Mouse (Mus musculus) liver, embryonic 18 days (tissue): Measurements from ENCODE around the gene Bcl2a1c. TPM values are rescaled to one million over a fixed set of nuclear protein-coding genes. Genes with fewer than 3 reads are reported as not detected.

ENCODE experiments used
- polyA plus RNA-seq: library from polyadenylated mRNA; depleted of rRNA; stranded (reverse); fragments of >200 nt; gene quantifications from 2 replicates; pipeline ENCODE4 v1.2.3, GENCODE M21; 2012; rRNA removed

Bcl2a1c gene
- not detected in 2 replicates for polyA plus RNA-seq

DNA sequence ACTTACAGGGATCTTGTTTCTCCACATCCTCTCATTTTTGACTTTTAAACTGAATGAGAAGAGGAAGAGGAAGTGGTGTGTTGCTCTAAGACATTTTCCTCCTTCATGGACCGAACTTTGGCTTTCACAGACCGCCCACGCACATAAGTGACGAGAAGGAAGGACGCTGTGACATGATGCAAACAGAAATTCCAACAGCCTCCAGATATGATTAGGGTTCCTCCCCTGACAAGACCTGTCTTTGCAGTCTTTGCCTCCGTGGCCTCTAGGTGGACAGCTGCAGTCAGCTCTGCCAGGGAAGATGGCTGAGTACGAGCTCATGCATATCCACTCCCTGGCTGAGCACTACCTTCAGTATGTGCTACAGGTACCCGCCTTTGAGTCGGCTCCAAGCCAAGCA lies at the start of gene Bcl2a1c:
Gene Bcl2a1c, plus strand, starts transcription at position 281 of the 400 bp plus-strand sequence.

Other genes with a start within 250 kb of the Bcl2a1c start
- 19.8 and 20.9 TPM in 2 replicates for gene Crtap, start 60.5 kb downstream of the Bcl2a1c start, polyA plus RNA-seq
- 17.7 and 17.8 TPM in 2 replicates for gene Glb1, start 70.9 kb downstream of the Bcl2a1c start, polyA plus RNA-seq
- 1.3 and 1.4 TPM in 2 replicates for gene Tmppe, start 71.0 kb downstream of the Bcl2a1c start, polyA plus RNA-seq
- 0.02 TPM in 1 of 2 replicates, not detected in the other for gene Ccr4, start 174.8 kb downstream of the Bcl2a1c start, polyA plus RNA-seq
- not detected in 2 replicates for gene C130032M10Rik, start 185.6 kb downstream of the Bcl2a1c start, polyA plus RNA-seq
- gene Trim71, start 234.2 kb downstream of the Bcl2a1c start, polyA plus RNA-seq, result 0.11 and 0.20 TPM in 2 replicates